Mouse (Mus musculus): ENCODE data around the gene Rfx6. TPM values are rescaled to one million over a fixed set of nuclear protein-coding genes. Genes with fewer than 3 reads are reported as not detected.
A peak's percentile ranks its signal among the peaks of the same experiment; 100 is the strongest.

The Rfx6 gene
- not detected for total RNA-seq (2021)

DNA sequence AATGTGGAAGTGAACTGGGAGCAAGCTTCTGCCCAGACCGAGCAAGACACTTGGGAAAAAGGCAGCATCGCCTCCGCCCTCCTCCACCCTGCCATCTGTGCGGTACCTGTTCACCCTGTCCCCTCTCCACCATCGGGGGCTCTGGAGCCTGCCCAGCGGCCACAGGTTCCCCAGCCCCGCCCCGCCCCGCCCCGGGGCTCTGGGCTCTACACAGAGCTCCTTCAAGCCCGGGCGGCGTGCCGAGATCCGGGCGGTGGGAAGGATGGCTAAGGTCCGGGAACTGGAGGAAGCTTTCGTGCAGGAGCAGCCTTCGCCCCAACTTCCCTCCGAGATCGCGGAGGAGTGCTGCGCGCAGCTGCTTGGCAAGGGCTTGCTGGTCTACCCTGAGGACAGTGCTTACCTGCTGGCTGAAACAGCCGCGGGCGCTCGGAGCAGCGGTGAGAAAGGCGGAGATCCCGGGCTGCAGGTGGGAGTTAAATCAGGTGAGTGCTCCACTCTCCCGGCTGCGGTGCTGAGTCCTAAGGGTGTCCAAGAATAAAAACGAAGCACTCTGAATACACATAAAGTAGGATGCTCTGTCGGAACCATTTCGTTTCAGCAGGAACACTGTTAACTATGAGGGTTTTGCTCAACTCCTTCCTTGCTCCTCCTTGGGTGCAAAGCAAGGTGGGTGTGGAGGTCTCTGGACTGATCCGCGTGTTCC lies at the start of gene Rfx6:
Gene Rfx6 (plus strand): TSS at position 209 of the 703 bp plus-strand sequence.
- peak; percentile 12 to 15 for DNase-seq (ENCODE audit: low spot score in 2 of 2)
- intact Hi-C loops (cut with DNase I) = loop anchor here (5.0 to 10.0 kb wide), 2 partner anchors 347 to 785 kb away; partner anchors contain the start of genes Sim1 and Vgll2

- intact Hi-C loops (cut with DNase I) = no loop called here
- DNase-seq (ENCODE audit: low spot score in 2 of 2) = no peak
Observed at GRCm38 (mm10) chr10:51631411-51632136, 46.0 kb upstream of the Rfx6 start, which contains the start of gene Gprc6a. Gene Gprc6a, minus strand, starts transcription at chr10:51631461.

DNA sequence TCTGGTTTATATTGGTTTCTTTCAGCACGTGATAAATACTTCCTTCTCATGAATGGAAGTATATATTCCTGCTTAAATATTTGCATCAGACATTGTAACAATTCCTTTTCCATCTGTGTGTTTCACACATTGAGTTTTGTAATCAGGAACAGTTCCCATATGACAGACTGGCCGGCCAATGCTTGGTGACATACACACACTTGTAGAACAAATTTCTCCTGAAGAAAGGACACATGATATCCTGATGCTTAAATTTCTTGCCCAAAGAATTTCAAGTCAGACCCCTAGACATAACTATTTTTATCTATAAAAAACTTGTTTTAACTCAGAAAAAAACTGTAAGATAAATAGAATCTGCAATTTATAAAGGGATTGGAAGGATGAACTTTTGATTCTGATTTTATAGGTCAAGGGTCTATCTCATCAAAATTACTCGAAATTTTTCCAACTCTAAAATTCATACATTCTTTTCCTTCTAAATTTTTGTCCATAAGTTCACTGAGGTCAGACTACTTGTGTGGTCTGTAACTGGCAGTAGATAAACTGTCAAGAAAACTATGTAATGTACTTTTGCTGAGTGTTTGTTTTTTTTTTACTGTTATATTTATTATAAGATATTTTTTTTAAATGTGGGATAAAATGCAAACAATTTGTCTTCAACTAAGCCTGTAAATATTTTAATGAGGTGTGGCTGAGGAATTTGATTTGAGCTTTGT lies 27.9 kb upstream of the Rfx6 start:
- no peak for DNase-seq (ENCODE audit: low spot score in 2 of 2)
- intact Hi-C loops (cut with DNase I) = no loop called here

- intact Hi-C loops (cut with DNase I) = loop anchor here (5.0 kb wide), 1 partner anchor 105 kb away; no protein-coding TSS in a partner anchor
- DNase-seq (ENCODE audit: low spot score in 2 of 2) = no peak
Observed at GRCm38 (mm10) chr10:51657324-51657723, 20.2 kb upstream of the Rfx6 start.

- intact Hi-C loops (cut with DNase I) = no loop called here
- peak in 1 of 2 experiments; percentile 7 for DNase-seq (ENCODE audit: low spot score in 2 of 2)
Observed at GRCm38 (mm10) chr10:51669334-51669733, 8.2 kb upstream of the Rfx6 start.

GRCm38 (mm10) chr10:51671583-51671982 lies 6.0 kb upstream of the Rfx6 start:
- intact Hi-C loops (cut with DNase I) = loop anchor here (10.0 kb wide), 1 partner anchor 353 kb away; the partner anchor contains the start of gene Vgll2
- no peak for DNase-seq (ENCODE audit: low spot score in 2 of 2)

- no peak for DNase-seq (ENCODE audit: low spot score in 2 of 2)
- intact Hi-C loops (cut with DNase I) = loop anchor here (10.0 kb wide), 1 partner anchor 353 kb away; the partner anchor contains the start of gene Vgll2
Observed at GRCm38 (mm10) chr10:51672082-51672779, 5.3 kb upstream of the Rfx6 start.

GRCm38 (mm10) chr10:51678251-51678639 lies 689 bp downstream of the Rfx6 start:
- intact Hi-C loops (cut with DNase I) = loop anchor here (5.0 to 10.0 kb wide), 2 partner anchors 347 to 786 kb away; partner anchors contain the start of genes Sim1 and Vgll2
- peak in 1 of 2 experiments; percentile 3 for DNase-seq (ENCODE audit: low spot score in 2 of 2)

DNA sequence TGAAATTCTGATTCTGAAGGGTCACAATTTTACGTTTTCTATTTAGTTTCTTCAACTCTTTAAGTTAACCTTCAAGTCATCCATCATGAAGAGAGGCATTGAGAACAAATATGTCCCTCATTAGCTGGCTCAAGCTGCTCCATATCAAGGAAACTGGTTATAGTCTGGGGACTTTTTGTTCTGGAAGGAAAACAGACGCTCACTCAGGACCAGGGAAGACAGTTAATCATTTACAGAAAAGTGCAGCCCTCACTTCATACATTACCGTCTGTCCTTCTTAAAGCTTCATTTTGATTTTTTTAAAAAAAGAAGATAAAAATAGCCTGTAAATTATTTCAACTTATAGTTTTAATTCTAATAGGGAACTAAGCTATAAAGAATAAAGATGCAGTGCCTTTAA lies 43.3 kb downstream of the Rfx6 start:
- DNase-seq (ENCODE audit: low spot score in 2 of 2) = no peak
- intact Hi-C loops (cut with DNase I) = no loop called here

- intact Hi-C loops (cut with DNase I) = no loop called here
- DNase-seq (ENCODE audit: low spot score in 2 of 2) = no peak
Observed at GRCm38 (mm10) chr10:51761436-51761835, 83.9 kb downstream of the Rfx6 start.

- intact Hi-C loops (cut with DNase I) = no loop called here
Observed at GRCm38 (mm10) chr10:51763241-51763640, 85.7 kb downstream of the Rfx6 start.

GRCm38 (mm10) chr10:51768445-51768844 lies 90.9 kb downstream of the Rfx6 start:
- intact Hi-C loops (cut with DNase I) = no loop called here

More at GRCm38 (mm10) chr10:51763241-51763640, 85.7 kb downstream of the Rfx6 start:
- DNase-seq (ENCODE audit: low spot score in 2 of 2) = no peak

DNA sequence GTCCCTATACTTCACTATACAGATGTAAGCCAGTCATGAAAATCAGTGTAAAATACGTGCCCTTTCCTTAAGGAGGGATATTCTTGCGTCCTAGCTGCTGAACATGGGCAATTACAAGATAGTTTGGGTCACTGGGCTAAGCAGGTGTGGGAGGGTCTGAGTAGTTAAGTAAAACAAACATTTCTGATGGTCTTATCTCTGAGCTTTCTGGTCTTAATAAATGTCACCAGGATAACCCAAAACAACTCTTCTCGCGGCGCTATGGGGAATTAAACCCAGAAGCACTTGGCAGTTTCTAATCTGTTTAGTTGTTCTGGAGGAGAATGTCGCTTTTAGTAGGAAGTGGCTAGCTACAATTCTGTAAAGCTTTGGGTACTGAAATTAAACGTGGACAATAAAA lies 91.7 kb downstream of the Rfx6 start:
- intact Hi-C loops (cut with DNase I) = no loop called here
- DNase-seq (ENCODE audit: low spot score in 2 of 2) = no peak

More at GRCm38 (mm10) chr10:51768445-51768844, 90.9 kb downstream of the Rfx6 start:
- DNase-seq (ENCODE audit: low spot score in 2 of 2) = no peak

DNA sequence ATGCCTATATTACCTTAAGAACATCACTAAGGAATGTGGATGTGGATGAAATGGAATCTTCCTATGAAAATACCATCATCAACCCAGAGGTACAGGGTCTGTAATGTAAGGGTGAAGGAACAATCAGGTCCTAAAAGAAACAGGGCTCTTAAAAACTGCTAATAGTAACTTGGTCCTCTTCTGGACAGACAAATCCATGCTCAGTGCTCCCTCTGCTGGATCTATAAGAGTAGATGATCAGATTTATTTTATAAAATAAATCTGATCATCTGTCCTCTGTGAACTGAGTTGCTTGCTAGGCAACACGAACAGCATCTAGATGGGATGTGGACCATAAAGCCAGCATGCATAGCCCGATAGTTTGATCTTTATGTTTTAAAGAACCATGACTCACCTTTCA lies 102.1 kb downstream of the Rfx6 start:
- DNase-seq (ENCODE audit: low spot score in 2 of 2) = peak in 1 of 2 experiments; percentile 4
- intact Hi-C loops (cut with DNase I) = loop anchor here (2.0 to 5.0 kb wide), 2 partner anchors 185 to 222 kb away; no protein-coding TSS in a partner anchor

Other genes with a start within 250 kb of the Rfx6 start
- not detected for gene Gm49339, start 197.1 kb upstream of the Rfx6 start, total RNA-seq (2021)
- gene Lilr4b, start 197.1 kb upstream of the Rfx6 start, total RNA-seq (2021) = under 1 TPM in 1 of 2 experiments, not detected in 1; 0.37 TPM
- gene Lilrb4a, start 186.8 kb upstream of the Rfx6 start, total RNA-seq (2021) = under 1 TPM; 0.34 to 0.53 TPM
- not detected for gene Fam162b, start 87.2 kb upstream of the Rfx6 start, total RNA-seq (2021)
- not detected for gene Gprc6a, start 46.3 kb upstream of the Rfx6 start, total RNA-seq (2021)

Measured in left cerebral cortex, postnatal 25 days (tissue).